Mouse (Mus musculus) frontal cortex, postnatal 10 days (tissue): ENCODE results near the gene Arpp21.

Experiments used
- DNase-seq, 2 experiments: peaks; one replicate each; pipeline ENCODE4 v3.0.0; 2022; ENCODE audit warnings: low spot score in 2 of 2, mixed read lengths in 1 of 2

Arpp21 gene

DNA sequence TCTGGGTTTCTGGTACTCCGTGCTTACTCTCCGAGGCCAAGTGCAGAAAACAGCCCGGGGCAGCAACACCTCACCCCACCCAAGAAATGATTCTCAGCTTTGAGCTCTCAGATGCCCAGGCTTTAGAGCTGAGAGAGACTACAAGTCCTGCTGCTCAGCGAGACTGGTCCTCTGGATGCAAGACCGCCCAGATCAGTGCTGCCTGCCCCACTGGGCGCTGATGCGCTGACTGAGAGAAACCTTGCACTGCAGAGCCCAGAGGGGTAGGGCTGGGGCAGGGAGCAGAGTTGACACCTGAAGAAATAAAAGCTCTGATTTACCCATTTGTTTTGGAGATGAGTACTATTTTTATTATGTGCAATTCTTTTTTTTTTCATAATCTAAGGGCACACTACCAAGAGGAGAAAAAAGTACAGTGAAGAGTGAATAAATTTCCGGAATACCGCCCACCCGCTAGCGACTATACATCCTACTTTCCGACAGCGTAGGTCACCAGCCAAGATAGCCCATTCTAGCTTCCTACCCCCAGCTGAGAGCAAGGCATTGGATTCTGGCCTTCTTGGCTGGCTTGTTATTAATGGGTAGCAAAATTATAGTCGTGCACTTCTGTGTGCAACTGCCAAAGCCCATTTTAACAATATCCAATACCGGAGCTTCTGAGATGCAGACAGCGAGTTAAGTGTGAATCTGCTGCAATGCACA lies at the start of gene Arpp21:
TSS of gene Arpp21 (minus strand) at position 243 of the 702 bp plus-strand sequence.
- no peak for DNase-seq

DNA sequence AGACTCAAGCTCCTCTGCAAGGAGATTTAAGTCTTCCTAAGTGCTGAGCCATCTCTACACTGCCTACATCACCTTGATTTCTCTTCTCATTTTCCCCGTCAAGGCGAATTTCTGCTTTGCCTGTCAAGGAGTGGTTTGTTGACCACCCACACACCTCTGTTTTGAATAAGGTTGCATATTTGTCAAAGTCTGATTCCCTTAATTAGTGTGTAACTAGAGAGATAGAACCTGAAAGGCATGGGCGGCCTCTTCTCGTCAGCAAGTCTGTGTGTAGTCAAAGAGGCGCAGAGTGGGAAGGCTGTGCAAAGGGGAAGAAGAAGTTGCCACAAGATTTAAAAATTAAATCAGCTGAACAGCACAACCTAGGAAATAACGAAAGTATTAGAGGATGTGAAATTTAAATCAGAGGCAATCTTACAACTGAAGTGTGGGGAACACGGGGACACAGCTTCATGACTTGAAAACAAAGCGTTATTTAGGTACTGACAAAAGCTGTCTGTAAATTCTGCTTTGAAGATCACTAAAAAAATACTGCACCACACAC lies 36.8 kb upstream of the Arpp21 start:
- no peak for DNase-seq

DNA sequence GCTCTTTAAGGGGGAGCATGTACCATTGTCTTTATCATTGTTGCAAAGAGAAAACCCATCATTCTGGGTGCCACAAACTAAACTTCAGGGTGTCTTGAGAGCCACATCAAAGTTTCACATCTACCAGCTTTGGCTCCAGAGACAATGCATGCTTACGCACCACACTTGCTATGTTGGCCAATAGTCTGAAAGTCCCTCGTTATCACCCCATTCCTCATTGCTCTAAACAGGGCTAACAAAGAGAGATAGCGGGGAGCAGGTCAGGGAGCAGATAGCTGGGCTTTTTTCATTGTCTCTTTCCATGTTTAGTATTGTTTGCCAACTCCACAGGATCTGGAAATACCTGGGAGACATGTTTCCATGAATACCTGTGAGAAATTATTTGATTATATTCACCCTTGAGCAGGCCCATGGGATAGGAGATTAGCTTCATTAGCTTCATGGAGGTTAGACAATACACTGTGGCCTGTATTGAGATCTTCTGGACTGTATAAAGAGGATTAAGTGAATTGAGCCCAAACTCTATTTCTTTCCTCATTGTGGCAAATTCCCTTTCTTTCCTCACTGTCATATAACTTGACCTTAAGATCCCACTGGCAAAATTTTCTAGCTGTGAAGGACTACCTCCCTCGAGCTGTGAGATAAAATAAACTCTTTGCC lies 29.4 kb upstream of the Arpp21 start:
- no peak for DNase-seq

DNA sequence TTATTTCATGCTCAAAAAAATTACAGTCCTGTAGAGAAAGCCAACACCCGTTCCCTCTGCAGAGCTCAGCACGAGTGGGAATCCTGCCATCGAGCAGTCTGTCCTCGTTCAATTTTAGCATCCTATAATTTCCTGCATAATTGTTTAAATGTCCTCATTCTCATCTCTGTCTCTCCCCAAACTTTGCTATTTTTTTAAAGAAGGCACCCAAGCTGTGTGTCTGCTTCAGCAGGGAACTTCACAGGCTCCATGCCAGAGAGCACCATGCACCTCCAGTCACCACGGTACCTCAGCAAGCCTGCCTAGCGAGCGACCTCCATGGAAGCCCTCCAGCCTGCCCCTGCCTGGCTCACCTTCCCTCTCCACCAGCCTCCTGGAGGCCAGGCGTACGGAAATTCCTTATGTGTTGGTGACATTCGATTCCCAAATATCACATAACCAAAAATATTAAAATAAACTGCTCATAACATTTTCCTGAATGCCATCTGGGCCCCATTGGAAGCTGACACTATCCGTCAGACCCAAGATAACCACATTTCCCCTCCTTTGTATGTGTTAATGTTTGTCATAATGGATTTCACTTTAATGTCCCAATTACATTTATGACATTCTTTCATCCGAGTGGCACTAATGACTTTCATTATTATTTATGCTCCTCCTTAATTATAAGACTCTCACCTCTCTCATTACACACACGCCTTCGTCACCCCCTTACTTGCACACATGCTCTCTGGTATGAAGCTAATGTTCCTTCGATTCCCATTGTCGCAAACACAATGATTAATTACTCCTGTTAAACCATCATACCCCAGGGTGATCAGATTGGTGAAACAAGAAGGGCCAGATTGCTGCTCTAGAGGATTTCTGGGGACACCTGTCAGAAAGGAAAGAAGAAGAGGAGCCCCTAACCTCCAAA lies 26.5 kb upstream of the Arpp21 start:
- DNase-seq = peak; percentile 40 to 43

DNA sequence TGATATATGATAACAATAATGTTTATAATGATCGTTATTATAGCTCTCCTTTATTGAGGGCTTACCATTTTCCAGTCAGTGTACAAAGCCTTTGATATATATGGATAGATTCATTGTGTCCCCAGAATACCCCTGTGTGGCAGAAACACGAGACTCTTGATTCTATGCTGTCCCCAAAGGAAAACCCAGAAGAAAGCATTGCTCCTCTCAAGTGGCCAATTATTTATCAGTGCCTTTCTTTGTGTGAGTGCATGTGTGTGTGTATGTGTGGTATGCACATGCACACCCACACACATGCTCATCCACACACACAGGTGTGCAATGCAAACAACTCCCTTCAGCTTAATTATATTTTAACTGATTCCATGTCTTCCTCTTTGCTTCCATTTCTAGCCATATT lies 25.8 kb upstream of the Arpp21 start:
- no peak for DNase-seq

DNA sequence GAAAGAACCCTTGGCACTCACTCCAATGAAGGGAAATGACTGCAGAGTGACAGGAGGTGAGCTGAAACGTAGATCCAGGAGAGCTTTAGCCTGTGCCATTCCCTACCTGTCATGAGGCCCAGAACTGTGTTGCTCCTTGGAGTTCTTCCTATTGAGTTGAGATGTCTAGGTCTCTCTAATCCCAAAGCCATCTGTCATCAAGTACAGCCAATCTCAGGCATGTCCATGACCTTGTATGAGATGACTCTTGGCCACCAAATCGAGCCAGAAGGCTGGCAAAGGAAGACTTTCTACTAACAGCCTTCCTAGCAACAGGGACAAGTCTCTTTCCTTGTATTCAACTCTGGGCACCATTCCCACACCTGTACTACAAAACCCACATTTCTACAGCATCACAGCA lies 25.0 kb upstream of the Arpp21 start:
- no peak for DNase-seq

DNA sequence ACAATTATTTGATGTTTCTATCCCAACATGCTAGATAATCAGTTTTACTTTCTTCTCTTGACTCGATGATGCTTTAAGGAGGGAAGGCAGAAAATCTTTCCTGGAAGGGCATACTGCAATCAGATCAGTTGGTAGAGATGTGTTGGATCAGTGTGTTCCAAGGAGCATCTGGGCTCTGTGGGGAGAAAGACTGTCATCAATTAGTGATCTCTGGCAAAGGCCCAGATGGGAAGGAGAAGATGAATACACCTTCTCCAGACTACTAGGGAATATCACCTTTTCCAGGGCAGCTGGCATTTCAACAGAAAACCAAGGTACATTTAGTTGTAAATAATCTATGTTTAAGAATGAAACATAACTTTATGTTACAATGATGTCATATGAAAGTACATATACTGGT lies 22.8 kb upstream of the Arpp21 start:
- DNase-seq = no peak

DNA sequence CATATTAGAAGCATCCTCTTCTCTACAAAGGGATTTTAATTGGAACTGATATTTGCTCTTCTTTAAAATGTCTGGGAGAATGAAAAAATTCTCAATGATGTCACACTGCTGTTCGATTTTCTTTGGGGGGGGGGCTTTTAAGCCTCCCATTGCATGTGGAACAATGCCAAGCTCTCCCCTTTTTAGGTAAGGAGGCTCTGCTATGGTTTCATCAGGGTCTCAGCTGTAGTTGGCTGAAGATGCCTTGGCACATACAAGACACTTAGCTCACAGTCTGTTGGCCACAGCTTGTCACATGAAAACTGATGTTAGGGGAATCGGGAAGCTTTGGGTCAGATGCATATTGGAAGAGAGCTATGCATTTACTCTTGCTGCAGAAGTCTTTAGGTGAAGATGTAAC lies 20.2 kb upstream of the Arpp21 start:
- DNase-seq = no peak

DNA sequence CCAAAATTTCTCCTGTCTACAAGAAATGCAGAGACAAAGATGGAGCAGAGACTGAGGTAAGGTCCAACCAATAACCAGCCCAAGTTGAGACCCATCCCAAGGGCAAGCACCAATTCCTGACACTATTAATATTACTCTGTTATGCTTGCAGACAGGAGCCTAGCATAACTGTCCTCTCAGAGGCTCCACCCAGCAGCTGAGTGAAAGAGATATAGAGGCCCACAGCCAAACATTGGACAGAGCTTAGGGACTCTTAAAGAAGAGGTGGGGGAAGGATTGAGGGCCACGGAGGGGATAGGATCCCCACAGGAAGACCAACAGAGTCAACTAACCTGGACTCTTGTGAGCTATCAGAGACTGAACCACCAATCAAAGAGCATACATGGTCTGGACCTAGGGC lies 18.0 kb upstream of the Arpp21 start:
- no peak for DNase-seq

DNA sequence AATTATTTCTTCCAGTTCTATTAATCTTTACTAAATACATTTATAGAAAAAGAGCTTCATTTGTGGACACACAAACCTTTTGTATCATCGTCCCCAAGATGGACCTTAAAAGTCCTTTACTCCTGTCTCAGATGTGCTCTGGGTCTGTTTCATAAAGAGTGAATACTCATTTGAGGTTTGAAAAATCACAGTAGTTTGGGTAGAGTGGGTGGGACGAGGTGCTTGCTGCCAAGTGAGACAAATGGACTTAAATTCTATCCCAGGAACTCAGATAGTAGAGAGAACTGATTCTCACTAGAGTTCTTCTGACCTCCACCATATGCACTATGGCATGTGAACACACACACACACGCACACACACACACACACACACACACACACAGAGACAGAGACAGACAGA lies 16.1 kb upstream of the Arpp21 start:
- DNase-seq = no peak

DNA sequence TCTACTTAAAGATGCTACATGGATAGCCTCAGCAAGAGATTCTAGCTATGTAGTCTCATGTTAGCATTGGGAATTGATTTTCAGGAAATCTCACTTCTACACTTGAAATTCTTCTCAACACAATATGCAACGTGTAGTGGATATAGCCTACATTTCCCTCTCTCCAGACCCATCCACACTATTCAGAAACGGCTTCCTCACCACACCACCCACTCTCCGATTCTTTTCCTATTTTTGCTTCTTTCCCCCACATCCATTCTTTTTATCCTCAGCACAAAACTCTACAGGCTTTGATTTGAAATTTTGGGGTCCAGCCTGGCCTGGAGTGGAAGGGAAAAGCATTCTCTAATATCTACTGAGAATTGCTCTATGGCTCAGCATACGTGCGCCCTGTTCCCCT lies 15.6 kb upstream of the Arpp21 start:
- no peak for DNase-seq

DNA sequence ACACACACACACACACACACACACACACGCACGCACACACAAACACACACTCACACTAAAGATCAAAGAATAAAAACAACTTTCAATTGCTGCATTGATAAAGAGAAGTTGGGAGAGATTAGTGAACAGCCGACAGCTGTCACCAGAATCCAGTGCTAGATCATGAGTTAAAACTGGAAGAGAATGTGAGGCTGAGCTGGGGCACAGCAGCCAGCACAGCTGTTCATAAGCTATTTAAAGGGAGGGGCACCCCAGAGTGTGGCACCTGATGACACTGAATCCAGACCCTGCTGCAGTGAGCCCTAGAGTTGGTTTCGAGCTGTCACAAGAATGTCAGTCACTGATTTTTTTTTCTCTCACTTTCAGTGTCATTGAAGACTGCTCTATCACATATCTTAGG lies 14.0 kb upstream of the Arpp21 start:
- no peak for DNase-seq

DNA sequence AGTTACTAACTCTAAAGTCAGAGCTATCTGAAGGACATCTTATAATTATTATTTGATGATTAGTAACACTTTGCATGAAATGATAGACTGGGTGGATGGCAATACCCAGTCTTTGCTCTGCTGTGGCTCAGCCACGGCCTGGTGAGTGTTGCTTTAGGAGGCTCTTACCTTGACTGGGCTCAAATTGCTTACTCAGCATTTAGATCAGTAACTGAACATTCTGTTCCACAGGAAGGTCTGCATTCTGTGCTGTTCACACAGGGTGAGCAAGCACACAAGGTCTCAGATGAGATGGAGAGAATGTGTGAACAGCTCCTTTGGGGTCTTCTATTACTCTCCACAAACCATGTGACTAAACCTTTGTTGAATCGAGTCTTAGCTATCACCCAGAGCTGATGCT lies 11.4 kb upstream of the Arpp21 start:
- DNase-seq = no peak

DNA sequence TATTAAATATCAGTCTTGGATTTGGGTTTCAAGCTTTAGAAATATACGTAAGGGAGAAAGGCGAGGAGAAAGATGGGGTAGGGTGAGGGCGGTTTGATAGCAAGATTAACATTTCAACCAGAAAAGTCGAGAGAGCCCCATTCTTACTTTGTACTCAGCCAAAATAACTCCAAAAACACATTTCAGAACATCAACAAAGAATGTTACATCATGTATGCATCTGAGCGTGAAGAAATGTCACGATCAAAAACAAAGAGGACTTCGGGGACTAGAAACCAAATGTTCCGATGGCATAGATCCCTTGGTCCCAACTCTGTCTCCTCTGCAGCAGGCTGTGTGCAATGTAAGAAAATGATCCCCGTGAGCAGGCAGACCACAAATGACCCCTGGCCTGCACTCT lies 2.4 kb upstream of the Arpp21 start:
- DNase-seq = no peak

DNA sequence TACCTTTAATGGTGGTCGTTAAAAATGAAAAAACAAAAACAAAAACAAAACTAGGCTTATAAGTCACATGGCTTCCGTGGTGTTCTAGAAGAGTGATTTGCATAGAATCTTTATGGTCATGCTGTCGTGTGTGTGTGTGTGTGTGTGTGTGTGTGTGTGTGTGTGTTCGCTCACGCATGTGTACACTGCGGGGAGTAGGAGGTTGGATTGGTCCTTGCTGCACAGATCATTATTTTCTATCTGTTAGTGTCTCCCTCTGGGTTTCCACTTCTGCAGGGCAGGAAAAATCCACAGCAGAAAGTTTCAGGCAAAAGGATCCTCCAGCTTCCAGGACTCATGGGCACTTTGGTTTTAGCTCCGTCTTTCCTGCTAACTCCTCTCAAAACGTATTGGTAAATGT lies 813 bp upstream of the Arpp21 start:
- no peak for DNase-seq

DNA sequence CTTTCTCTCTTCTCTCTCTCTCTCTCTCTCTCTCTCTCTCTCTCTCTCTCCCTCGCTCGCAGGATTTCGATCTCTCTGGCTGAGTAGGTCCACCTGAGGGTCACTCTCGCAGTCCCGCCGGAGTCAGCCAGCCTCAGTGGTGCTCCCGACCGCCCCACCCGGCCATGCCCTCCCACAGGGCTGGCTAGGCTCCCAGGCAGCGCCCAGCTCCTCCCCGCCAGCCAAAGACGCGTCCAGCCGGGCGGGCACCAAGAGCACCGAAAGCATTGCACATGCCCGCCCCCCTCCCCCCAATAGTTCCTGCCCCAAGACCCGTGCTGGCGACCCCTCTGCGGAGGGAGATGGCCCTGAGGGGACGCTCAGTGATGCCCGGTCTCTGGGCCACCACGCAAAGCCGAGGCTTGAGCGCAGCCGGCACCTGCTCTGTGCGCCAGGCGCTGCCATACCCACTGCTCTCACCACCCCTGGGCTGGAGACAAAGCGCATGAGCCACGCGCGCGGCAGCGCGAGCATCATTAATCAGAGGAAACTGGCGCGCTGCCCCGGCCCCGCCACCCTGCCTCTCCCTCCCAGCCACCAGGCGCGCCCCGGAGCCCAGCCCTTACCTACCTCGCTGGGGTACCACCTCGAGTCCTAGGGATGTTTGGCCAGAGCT lies 570 bp downstream of the Arpp21 start:
- peak; percentile 70 for DNase-seq

DNA sequence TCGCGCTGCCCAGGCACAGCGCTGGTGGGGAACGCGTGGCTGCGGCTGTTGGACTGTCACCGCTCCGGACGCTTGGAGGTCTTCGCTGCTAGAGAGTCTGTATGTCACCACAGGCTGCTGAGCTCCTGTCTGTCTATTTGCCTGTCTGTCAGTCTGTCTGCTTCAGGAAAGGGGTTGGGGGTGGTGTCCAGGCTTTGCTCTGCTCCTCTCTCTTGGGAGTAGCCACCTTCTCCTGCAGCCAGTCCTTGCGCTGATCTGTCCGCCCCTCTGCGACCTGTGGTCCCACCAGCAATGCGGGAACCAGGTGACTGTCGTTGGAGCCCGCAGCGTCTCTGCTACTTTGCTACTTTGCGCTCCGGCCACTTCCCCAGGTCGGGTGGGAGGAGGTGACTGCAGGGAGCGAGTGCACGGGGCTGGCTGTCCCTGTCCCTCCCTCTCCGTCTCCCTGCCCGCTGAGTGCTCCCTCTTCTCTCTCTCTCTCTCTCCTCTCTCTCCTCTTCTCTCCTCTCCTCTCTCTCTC lies 1.2 kb downstream of the Arpp21 start:
- DNase-seq = no peak

DNA sequence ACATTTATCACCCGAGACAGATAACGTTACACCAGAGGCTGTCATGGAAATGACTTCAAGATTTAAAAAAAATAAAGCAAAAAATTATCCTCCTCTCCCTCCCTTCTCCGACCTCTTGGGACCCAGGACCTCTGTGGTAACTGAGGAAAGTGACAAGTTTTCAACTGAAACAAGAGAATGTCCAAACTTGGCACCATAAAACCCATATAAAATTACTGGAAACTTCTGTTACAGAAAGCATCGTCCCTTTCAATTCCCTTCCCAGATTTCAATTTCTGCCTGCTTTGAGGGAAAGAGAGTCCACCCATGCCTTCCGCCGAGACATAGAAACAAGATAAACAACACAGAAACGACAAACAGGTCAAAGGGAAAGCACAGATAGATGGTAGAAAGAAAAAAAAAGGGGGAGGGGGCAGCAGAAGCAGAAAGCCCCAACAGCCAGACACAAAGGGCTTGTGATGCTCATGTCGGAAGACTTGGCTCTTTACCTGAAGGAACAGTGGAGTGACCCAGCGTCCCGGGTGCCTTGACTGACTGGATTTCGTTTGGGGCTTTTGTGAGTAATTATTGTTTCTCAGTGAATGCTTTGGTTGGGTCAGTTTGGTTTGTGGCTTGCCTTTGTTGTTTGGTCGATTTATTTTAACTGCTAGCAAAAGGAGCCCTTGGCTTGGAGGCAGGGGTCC lies 1.8 kb downstream of the Arpp21 start:
- DNase-seq = no peak

DNA sequence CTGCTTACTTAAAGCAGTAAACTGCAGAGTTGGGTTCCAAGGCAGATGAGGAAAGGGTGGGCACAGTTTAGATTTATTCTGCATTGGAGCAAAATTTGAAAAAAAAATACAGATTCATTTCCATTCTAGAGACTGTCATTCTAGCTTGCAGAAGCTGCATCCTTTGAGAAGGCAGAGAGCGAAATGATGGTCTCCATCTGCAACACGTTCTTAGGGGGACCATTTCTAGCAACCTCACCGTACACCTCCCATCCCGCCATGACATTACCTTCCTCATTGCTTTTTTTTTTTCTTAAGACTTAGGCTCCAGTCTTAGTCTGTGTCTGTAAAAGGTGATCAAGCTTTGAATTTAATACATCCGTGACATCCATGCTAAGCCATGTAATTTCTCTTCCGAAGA lies 2.4 kb downstream of the Arpp21 start:
- no peak for DNase-seq

DNA sequence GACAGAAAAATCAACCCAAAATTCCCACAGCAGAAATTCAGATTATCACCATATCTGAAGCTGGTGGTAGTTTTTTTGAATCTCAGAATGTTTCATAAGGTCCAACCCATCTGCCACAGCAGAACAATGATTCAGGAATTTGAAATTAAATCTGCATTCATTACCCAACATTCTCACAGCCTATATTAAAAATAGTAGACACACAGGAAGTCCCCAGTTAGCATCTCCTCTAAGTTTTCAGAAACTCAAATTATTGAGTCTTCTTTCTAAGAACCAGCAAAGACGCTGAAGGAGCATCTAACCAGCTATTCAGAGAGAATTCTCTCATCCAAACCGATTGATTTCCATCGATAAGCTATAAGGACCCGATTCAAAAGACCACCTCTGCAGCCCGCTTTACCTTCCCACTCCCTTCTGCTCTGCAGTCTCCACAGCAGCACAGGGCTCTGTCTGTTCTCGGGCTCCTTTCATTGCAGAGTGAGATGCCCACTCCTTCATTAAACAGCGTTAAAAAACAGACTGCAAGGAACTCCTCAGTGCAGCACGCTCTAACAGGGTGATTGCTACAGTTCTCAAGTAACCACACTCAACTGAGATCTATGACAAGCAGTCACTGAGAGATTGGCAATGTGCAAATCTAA lies 3.7 kb downstream of the Arpp21 start:
- no peak for DNase-seq

DNA sequence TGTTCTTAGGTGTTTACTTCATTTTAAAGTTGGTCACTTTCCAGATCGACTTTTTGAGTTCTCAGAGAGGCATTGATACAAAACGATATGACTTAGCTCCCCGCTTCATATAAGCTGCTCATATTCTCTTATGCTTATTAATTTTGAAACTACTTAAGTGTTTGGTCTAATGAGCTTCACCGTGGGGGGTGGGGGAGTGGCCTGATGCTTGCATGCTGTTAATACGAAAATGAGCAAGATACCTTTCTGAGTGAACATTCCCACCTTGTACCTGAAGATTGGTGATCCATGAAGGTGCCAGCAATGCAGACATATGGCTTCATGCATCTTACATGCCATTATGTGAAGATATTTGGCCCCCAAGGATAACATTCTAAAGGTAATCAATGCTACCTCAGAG lies 4.4 kb downstream of the Arpp21 start:
- DNase-seq = no peak
